Mouse (Mus musculus): Measurements from ENCODE around the gene Spatc1l.

DNA sequence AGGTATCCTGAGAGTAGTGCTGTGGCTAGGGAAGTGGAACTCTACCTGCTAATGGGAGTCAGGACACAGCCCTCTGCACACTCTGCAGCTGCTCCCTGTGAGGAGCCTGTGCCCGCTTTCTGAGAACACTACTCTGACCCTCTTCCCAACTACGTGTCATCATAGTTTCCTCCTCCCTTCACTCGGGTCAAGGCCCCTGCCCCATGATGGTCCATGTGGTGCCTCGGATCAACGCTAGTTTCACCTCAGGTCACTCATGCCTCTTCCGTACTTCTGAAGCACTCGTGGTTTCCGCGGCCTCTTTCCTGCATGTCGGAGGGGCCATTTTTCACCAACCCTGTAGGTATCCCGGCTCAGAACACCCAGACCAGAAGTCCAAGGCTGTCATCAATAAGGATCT, 31.1 kb upstream of the Spatc1l start:
- TF ChIP-seq MAFK (IDR thresholded peaks at IDR 0.05; ENCODE audit: insufficient read depth, low read depth, low read length) (no peak), CHD2 (IDR thresholded peaks at IDR 0.05; ENCODE audit: low read depth, low read length) (no peak), ZNF384 (IDR thresholded peaks at IDR 0.05; ENCODE audit: low read depth, low read length) (no peak), ZC3H11A (IDR thresholded peaks at IDR 0.05; ENCODE audit: borderline replicate concordance, low read depth, low read length) (no peak)
